In genomic region chr11:115381743-115382539, GRCm38 (mm10) we compare ENCODE assay signal across 8 mouse cellular contexts. TPM values are rescaled to one million over a fixed set of nuclear protein-coding genes. Genes with fewer than 3 reads are reported as not detected.
DNase-seq lines count a peak whose midpoint lies in the region; ATAC-seq and TF ChIP-seq lines count a peak whose summit lies in the region.

Cdr2l (plus strand) TSS chr11:115381916.

- peak within 1 kb of the TSS; percentile 79 for H3K4me3 ChIP-seq in C2C12 (ENCODE audit: insufficient read depth, poor library complexity, severe bottlenecking)
- peak within 1 kb of the TSS; percentile 49 for H3K4me3 ChIP-seq in bone marrow macrophage, adult 2 months (ENCODE audit: insufficient read depth, low read length)
- peak within 1 kb of the TSS; percentile 86 for H3K4me3 ChIP-seq in forebrain, embryonic 11.5 days (ENCODE audit: low read depth, low read length)
- peak within 1 kb of the TSS; percentile 74 to 79 for H3K4me3 ChIP-seq in heart, embryonic 14.5 days (ENCODE audit: control insufficient read depth in 1 of 2, insufficient read depth in 1 of 2, low read depth in 1 of 2, low read length in 2 of 2)
- peak within 1 kb of the TSS; percentile 61 for H3K4me3 ChIP-seq in liver, embryonic 12.5 days
- H3K4me3 ChIP-seq in neural tube, embryonic 12.5 days = peak within 1 kb of the TSS; percentile 80
- peak within 1 kb of the TSS; percentile 56 for H3K4me3 ChIP-seq in thymus, adult 2 months (ENCODE audit: control insufficient read depth, insufficient read depth, low read length)

- whole genome bisulfite sequencing in forebrain, embryonic 11.5 days = under 1% methylated on average over 75 of the region's 76 CpGs
- under 1% methylated on average over 75 of the region's 76 CpGs for WGBS in heart, embryonic 14.5 days
- under 1% methylated on average over 76 of the region's 76 CpGs for WGBS in liver, embryonic 12.5 days (ENCODE audit: insufficient replicate concordance)
- WGBS in neural tube, embryonic 12.5 days = under 1% methylated on average over 76 of the region's 76 CpGs
- WGBS in thymus, adult 2 months = 3% methylated on average over 76 of the region's 76 CpGs

- DNase-seq in forebrain, embryonic 11.5 days (ENCODE audit: low spot score) = peak; percentile 94
- DNase-seq in kidney, postnatal 10 days = peak; percentile 95
- DNase-seq in thymus, adult 2 months = peak; percentile 63

- TF ChIP-seq POLR2A in bone marrow macrophage, adult 2 months (IDR thresholded peaks at IDR 0.05; ENCODE audit: borderline replicate concordance, low read depth, low read length) = no peak
- no peak for TF ChIP-seq POLR2A in thymus, adult 2 months (IDR thresholded peaks at IDR 0.05; ENCODE audit: control insufficient read depth, extremely low read depth, insufficient read depth, low read length, poor library complexity)

- H3K9ac ChIP-seq in forebrain, embryonic 11.5 days (ENCODE audit: low read length) = peak within 1 kb of the TSS; percentile 97
- H3K9ac ChIP-seq in heart, embryonic 14.5 days (ENCODE audit: low read length) = peak within 1 kb of the TSS; percentile 86
- peak within 1 kb of the TSS; percentile 64 for H3K9ac ChIP-seq in liver, embryonic 12.5 days
- H3K9ac ChIP-seq in neural tube, embryonic 12.5 days = peak within 1 kb of the TSS; percentile 93

- H3K27ac ChIP-seq in bone marrow macrophage, adult 2 months (ENCODE audit: insufficient read depth, low read depth, low read length) = no peak within 1 kb of the TSS
- H3K27ac ChIP-seq in forebrain, embryonic 11.5 days (ENCODE audit: low read depth, low read length) = peak within 1 kb of the TSS; percentile 89
- H3K27ac ChIP-seq in heart, embryonic 14.5 days (replicated peaks in 1 of 2; ENCODE audit: control insufficient read depth in 1 of 2, insufficient read depth in 1 of 2, low read depth in 2 of 2, low read length in 2 of 2) = peak within 1 kb of the TSS; percentile 50 to 70
- H3K27ac ChIP-seq in liver, embryonic 12.5 days = no peak within 1 kb of the TSS
- H3K27ac ChIP-seq in neural tube, embryonic 12.5 days = peak within 1 kb of the TSS; percentile 86
- H3K27ac ChIP-seq in thymus, adult 2 months (ENCODE audit: control insufficient read depth, insufficient read depth, low read length) = no peak within 1 kb of the TSS

- peaks cover 2% of the 10 kb centered on the region; the same call in 1 of the 2 replicates for H3K4me1 ChIP-seq in bone marrow macrophage, adult 2 months (ENCODE audit: control insufficient read depth, insufficient read depth, low read length)
- H3K4me1 ChIP-seq in forebrain, embryonic 11.5 days (replicated peaks; ENCODE audit: control insufficient read depth, insufficient read depth, low read length) = peaks cover 21% of the 10 kb centered on the region
- H3K4me1 ChIP-seq in heart, embryonic 14.5 days (ENCODE audit: control insufficient read depth in 2 of 2, insufficient read depth in 2 of 2, low read length in 2 of 2) = peaks cover 18 to 34% of the 10 kb centered on the region in 2 experiments
- H3K4me1 ChIP-seq in liver, embryonic 12.5 days = no peaks in the 10 kb centered on the region
- peaks cover 42% of the 10 kb centered on the region for H3K4me1 ChIP-seq in neural tube, embryonic 12.5 days
- peaks cover 10% of the 10 kb centered on the region for H3K4me1 ChIP-seq in thymus, adult 2 months (replicated peaks; ENCODE audit: control insufficient read depth, insufficient read depth, low read length)

- no peaks in the 10 kb centered on the region for H3K9me3 ChIP-seq in forebrain, embryonic 11.5 days (ENCODE audit: control insufficient read depth, low read length)
- H3K9me3 ChIP-seq in heart, embryonic 14.5 days (ENCODE audit: control insufficient read depth, low read length) = no peaks in the 10 kb centered on the region
- no peaks in the 10 kb centered on the region for H3K9me3 ChIP-seq in liver, embryonic 12.5 days (replicated peaks)
- no peaks in the 10 kb centered on the region for H3K9me3 ChIP-seq in neural tube, embryonic 12.5 days

- peak within 1 kb of the TSS; percentile 84 for H3ac ChIP-seq in C2C12 (ENCODE audit: control insufficient read depth, insufficient read length, low read depth)

- peaks cover 40% of the 10 kb centered on the region for H3K79me3 ChIP-seq in C2C12 (ENCODE audit: low read depth)

- no peaks in the 10 kb centered on the region for H3K27me3 ChIP-seq in C2C12 (ENCODE audit: control insufficient read depth, insufficient read depth, insufficient read length)
- H3K27me3 ChIP-seq in forebrain, embryonic 11.5 days (ENCODE audit: control insufficient read depth, insufficient read depth, low read length) = no peaks in the 10 kb centered on the region
- peaks cover 6% of the 10 kb centered on the region; the same call in 1 of the 2 replicates for H3K27me3 ChIP-seq in heart, embryonic 14.5 days (ENCODE audit: control insufficient read depth, insufficient read depth, low read length)
- peaks cover 86% of the 10 kb centered on the region for H3K27me3 ChIP-seq in liver, embryonic 12.5 days (replicated peaks)
- H3K27me3 ChIP-seq in neural tube, embryonic 12.5 days (replicated peaks) = no peaks in the 10 kb centered on the region
- H3K27me3 ChIP-seq in thymus, adult 2 months (ENCODE audit: control insufficient read depth, insufficient read depth, low read length) = peaks cover 10% of the 10 kb centered on the region; the same call in 1 of the 2 replicates

- H3K36me3 ChIP-seq in C2C12 (ENCODE audit: control insufficient read depth, insufficient read depth) = peaks cover 8% of the 10 kb centered on the region
- no peaks in the 10 kb centered on the region; the same call in 1 of the 2 replicates for H3K36me3 ChIP-seq in forebrain, embryonic 11.5 days (ENCODE audit: control insufficient read depth, insufficient read depth, low read length)
- no peaks in the 10 kb centered on the region for H3K36me3 ChIP-seq in heart, embryonic 14.5 days (ENCODE audit: control insufficient read depth, insufficient read depth, low read length)
- no peaks in the 10 kb centered on the region for H3K36me3 ChIP-seq in liver, embryonic 12.5 days
- H3K36me3 ChIP-seq in neural tube, embryonic 12.5 days = no peaks in the 10 kb centered on the region
- H3K36me3 ChIP-seq in thymus, adult 2 months (ENCODE audit: control insufficient read depth, insufficient read depth, low read length) = no peaks in the 10 kb centered on the region

- H3K79me2 ChIP-seq in C2C12 (ENCODE audit: control insufficient read depth, insufficient read depth) = peaks cover 50% of the 10 kb centered on the region

- peak; percentile 89 for ATAC-seq in forebrain, embryonic 11.5 days (replicated peaks; ENCODE audit: low FRiP score)
- ATAC-seq in heart, embryonic 14.5 days (ENCODE audit: insufficient number of reproducible peaks, insufficient read depth, low FRiP score, low read depth) = peak; percentile 85
- peak; percentile 49; the same call in 1 of the 2 replicates for ATAC-seq in liver, embryonic 12.5 days
- ATAC-seq in neural tube, embryonic 12.5 days (ENCODE audit: low FRiP score, low read depth) = peak; percentile 87

- no peak for TF ChIP-seq CTCF in C2C12 (IDR thresholded peaks at IDR 0.05; ENCODE audit: control insufficient read depth, insufficient read depth, insufficient read length)
- TF ChIP-seq CTCF in bone marrow macrophage, adult 2 months (IDR thresholded peaks at IDR 0.05; ENCODE audit: low read depth, low read length) = no peak
- no peak; the same call in 1 of the 2 replicates for TF ChIP-seq CTCF in thymus, adult 2 months (IDR thresholded peaks at IDR 0.05; ENCODE audit: borderline replicate concordance, control insufficient read depth, extremely low read depth, insufficient read depth, low read length, poor library complexity)

- peak within 1 kb of the TSS; percentile 88 for H3K4me2 ChIP-seq in forebrain, embryonic 11.5 days (ENCODE audit: low read depth, low read length, severe bottlenecking)
- H3K4me2 ChIP-seq in heart, embryonic 14.5 days (ENCODE audit: low read length) = peak within 1 kb of the TSS; percentile 76
- H3K4me2 ChIP-seq in liver, embryonic 12.5 days = peak within 1 kb of the TSS; percentile 75
- peak within 1 kb of the TSS; percentile 84 for H3K4me2 ChIP-seq in neural tube, embryonic 12.5 days (replicated peaks)

TF ChIP-seq in C2C12, 6 proteins besides CTCF, POLR2A, EP300 and RAD21:
- TF ChIP-seq MAX (IDR thresholded peaks at IDR 0.05) (no peak), USF1 (IDR thresholded peaks at IDR 0.05; ENCODE audit: low read depth) (no peak), MYOG (IDR thresholded peaks at IDR 0.05; ENCODE audit: control insufficient read depth, extremely low read depth, insufficient read length) (no peak), MYOD1 (IDR thresholded peaks at IDR 0.05; ENCODE audit: control insufficient read depth, insufficient read length, low read depth) (no peak), CEBPB (IDR thresholded peaks at IDR 0.05; ENCODE audit: low read depth) (no peak), FOSL1 (IDR thresholded peaks at IDR 0.05; ENCODE audit: insufficient read depth, low read length, poor library complexity, severe bottlenecking) (no peak)

RNA-seq across cellular contexts. Expression of gene Cdr2l, which starts in this region (rescaled TPM):
- 23.2 TPM for polyA plus RNA-seq in C2C12 (2012; fragmentation: generic; extraction: Trizol)
- polyA plus RNA-seq in bone marrow macrophage, adult 2 months (2012; ENCODE audit: insufficient read depth, insufficient read length, missing spikeins) = 0.15 and 0.64 TPM in 2 replicates
- polyA plus RNA-seq in forebrain, embryonic 11.5 days (2014; fragmentation: Nextera tagmentation; extraction: Ambion mirVana) = 29.0 and 29.7 TPM in 2 replicates
- polyA plus RNA-seq in heart, embryonic 14.5 days (2014; fragmentation: Nextera tagmentation; extraction: Ambion mirVana) = 10.3 and 10.5 TPM in 2 replicates
- 4.2 TPM in 2 replicates for polyA plus RNA-seq in liver, embryonic 12.5 days (2016; fragmentation: Nextera tagmentation; extraction: Ambion mirVana)
- polyA plus RNA-seq in neural tube, embryonic 12.5 days (2016; fragmentation: Nextera tagmentation; extraction: Ambion mirVana) = 30.0 and 30.1 TPM in 2 replicates
- polyA plus RNA-seq in thymus, adult 2 months (2012; rRNA removed) = 14.3 and 15.1 TPM in 2 replicates

Comparison
In these comparisons a context has a peak if more than half of its experiments do, and no peak if none do; other contexts are left out.
1. H3K27ac ChIP-seq: peak in forebrain, embryonic 11.5 days (single experiment), heart, embryonic 14.5 days (2 of 2) and neural tube, embryonic 12.5 days (single experiment); none in bone marrow macrophage, adult 2 months (single experiment), liver, embryonic 12.5 days (single experiment) and thymus, adult 2 months (single experiment).
2. Peak in every context shown above with its lines, with median percentiles within 50 percentile points of each other: H3K4me3 ChIP-seq, ATAC-seq, DNase-seq, H3K4me2 ChIP-seq and H3K9ac ChIP-seq.